Mouse (Mus musculus): ENCODE results near the gene Smad3. TPM values are rescaled to one million over a fixed set of nuclear protein-coding genes. Genes with fewer than 3 reads are reported as not detected.

Smad3 gene
- polyA plus RNA-seq, 1 experiment from 2014 or later = 24.5 TPM

- WGBS = 73% methylated on average over 6 of the region's 6 CpGs
- ATAC-seq (ENCODE audit: low FRiP score, low read depth) = no peak
- Histone ChIP-seq H3K9ac (no peak overlapping the region), H3K27ac (no peak overlapping the region), H3K4me3 (no peak overlapping the region), H3K36me3 (0 out of 2 replicates have a peak, but pooled peaks cover 3% of the 10 kb centered on the region), H3K27me3 (replicated peaks) (no peaks in the 10 kb centered on the region), H3K4me1 (peaks cover 58% of the 10 kb centered on the region), H3K9me3 (no peaks in the 10 kb centered on the region), H3K4me2 (replicated peaks) (no peak overlapping the region)
These were observed 16.0 kb downstream of the Smad3 start for GRCm38 (mm10) chr9:63741792-63742191.

GRCm38 (mm10) chr9:63740320-63740841, 17.4 kb downstream of the Smad3 start:
- Histone ChIP-seq H3K27me3 (replicated peaks) (no peaks in the 10 kb centered on the region), H3K9me3 (no peaks in the 10 kb centered on the region), H3K4me2 (replicated peaks) (no peak overlapping the region), H3K9ac (no peak overlapping the region), H3K4me3 (no peak overlapping the region), H3K4me1 (peaks cover 46% of the 10 kb centered on the region), H3K27ac (no peak overlapping the region), H3K36me3 (0 out of 2 replicates have a peak, but pooled peaks cover 3% of the 10 kb centered on the region)
- WGBS = 84% methylated on average over 10 of the region's 10 CpGs
- ATAC-seq (ENCODE audit: low FRiP score, low read depth) = no peak

GRCm38 (mm10) chr9:63738830-63739229, 19.0 kb downstream of the Smad3 start:
- Histone ChIP-seq H3K27me3 (replicated peaks) (no peaks in the 10 kb centered on the region), H3K4me2 (replicated peaks) (no peak overlapping the region), H3K9ac (no peak overlapping the region), H3K4me1 (peaks cover 36% of the 10 kb centered on the region), H3K36me3 (0 out of 2 replicates have a peak, but pooled peaks cover 3% of the 10 kb centered on the region), H3K9me3 (no peaks in the 10 kb centered on the region), H3K4me3 (no peak overlapping the region), H3K27ac (no peak overlapping the region)
- WGBS = 79% methylated on average over 11 of the region's 11 CpGs
- no peak for ATAC-seq (ENCODE audit: low FRiP score, low read depth)

- H3K27me3 ChIP-seq (replicated peaks) = no peaks in the 10 kb centered on the region
- H3K36me3 ChIP-seq = 0 out of 2 replicates have a peak, but pooled peaks cover 3% of the 10 kb centered on the region
- WGBS = 83% methylated on average over 12 of the region's 12 CpGs
- no peak overlapping the region for H3K27ac ChIP-seq
- no peak overlapping the region for H3K4me2 ChIP-seq (replicated peaks)
- no peak overlapping the region for H3K4me3 ChIP-seq
- H3K4me1 ChIP-seq = peaks cover 29% of the 10 kb centered on the region
- ATAC-seq (ENCODE audit: low FRiP score, low read depth) = no peak
- no peak overlapping the region for H3K9ac ChIP-seq
- no peaks in the 10 kb centered on the region for H3K9me3 ChIP-seq
These were observed 19.6 kb downstream of the Smad3 start for GRCm38 (mm10) chr9:63738086-63738701.

GRCm38 (mm10) chr9:63737426-63737931, 20.3 kb downstream of the Smad3 start:
- H3K36me3 ChIP-seq = 0 out of 2 replicates have a peak, but pooled peaks cover 3% of the 10 kb centered on the region
- no peak overlapping the region for H3K4me3 ChIP-seq
- peaks cover 22% of the 10 kb centered on the region for H3K4me1 ChIP-seq
- no peak for ATAC-seq (ENCODE audit: low FRiP score, low read depth)
- no peaks in the 10 kb centered on the region for H3K9me3 ChIP-seq
- H3K4me2 ChIP-seq (replicated peaks) = no peak overlapping the region
- no peak overlapping the region for H3K27ac ChIP-seq
- 80% methylated on average over 9 of the region's 9 CpGs for WGBS
- H3K27me3 ChIP-seq (replicated peaks) = no peaks in the 10 kb centered on the region
- H3K9ac ChIP-seq = no peak overlapping the region

- Histone ChIP-seq H3K9ac (no peak overlapping the region), H3K4me2 (replicated peaks) (no peak overlapping the region), H3K36me3 (no peaks in the 10 kb centered on the region), H3K4me3 (no peak overlapping the region), H3K27ac (no peak overlapping the region), H3K27me3 (replicated peaks) (no peaks in the 10 kb centered on the region), H3K4me1 (peaks cover 15% of the 10 kb centered on the region), H3K9me3 (no peaks in the 10 kb centered on the region)
- no peak for ATAC-seq (ENCODE audit: low FRiP score, low read depth)
- 89% methylated on average over 8 of the region's 8 CpGs for WGBS
These were observed 23.5 kb downstream of the Smad3 start for GRCm38 (mm10) chr9:63734261-63734660.

- H3K9ac ChIP-seq = no peak overlapping the region
- H3K4me2 ChIP-seq (replicated peaks) = no peak overlapping the region
- 90% methylated on average over 7 of the region's 7 CpGs for WGBS
- no peaks in the 10 kb centered on the region for H3K27me3 ChIP-seq (replicated peaks)
- no peaks in the 10 kb centered on the region for H3K36me3 ChIP-seq
- no peaks in the 10 kb centered on the region for H3K9me3 ChIP-seq
- H3K4me1 ChIP-seq = peaks cover 3% of the 10 kb centered on the region; the same call in 1 of the 2 replicates
- H3K27ac ChIP-seq = no peak overlapping the region
- no peak overlapping the region for H3K4me3 ChIP-seq
- ATAC-seq (ENCODE audit: low FRiP score, low read depth) = no peak
These were observed 25.1 kb downstream of the Smad3 start for GRCm38 (mm10) chr9:63732700-63733099.

GRCm38 (mm10) chr9:63731114-63731828, 26.5 kb downstream of the Smad3 start:
- WGBS = 91% methylated on average over 9 of the region's 9 CpGs
- no peaks in the 10 kb centered on the region for H3K27me3 ChIP-seq (replicated peaks)
- H3K4me2 ChIP-seq (replicated peaks) = no peak overlapping the region
- no peak overlapping the region for H3K4me3 ChIP-seq
- H3K4me1 ChIP-seq = peaks cover 5% of the 10 kb centered on the region; the same call in 1 of the 2 replicates
- H3K27ac ChIP-seq = no peak overlapping the region
- no peaks in the 10 kb centered on the region for H3K9me3 ChIP-seq
- no peaks in the 10 kb centered on the region for H3K36me3 ChIP-seq
- no peak overlapping the region for H3K9ac ChIP-seq
- no peak for ATAC-seq (ENCODE audit: low FRiP score, low read depth)

- WGBS = 83% methylated on average over 10 of the region's 10 CpGs
- H3K36me3 ChIP-seq = no peaks in the 10 kb centered on the region
- H3K4me1 ChIP-seq = peaks cover 6% of the 10 kb centered on the region; the same call in 1 of the 2 replicates
These were observed 28.8 kb downstream of the Smad3 start for GRCm38 (mm10) chr9:63728969-63729368.

GRCm38 (mm10) chr9:63727070-63727469, 30.7 kb downstream of the Smad3 start:
- WGBS = 95% methylated on average over 6 of the region's 6 CpGs
- ATAC-seq (ENCODE audit: low FRiP score, low read depth) = no peak
- no peaks in the 10 kb centered on the region for H3K27me3 ChIP-seq (replicated peaks)
- H3K4me3 ChIP-seq = no peak overlapping the region
- H3K9me3 ChIP-seq = no peaks in the 10 kb centered on the region
- no peak overlapping the region for H3K27ac ChIP-seq
- H3K4me1 ChIP-seq = peaks cover 6% of the 10 kb centered on the region; the same call in 1 of the 2 replicates
- no peak overlapping the region for H3K4me2 ChIP-seq (replicated peaks)
- H3K9ac ChIP-seq = no peak overlapping the region
- H3K36me3 ChIP-seq = no peaks in the 10 kb centered on the region

More at GRCm38 (mm10) chr9:63728969-63729368, 28.8 kb downstream of the Smad3 start:
- no peak for ATAC-seq (ENCODE audit: low FRiP score, low read depth)
- Histone ChIP-seq H3K27me3 (replicated peaks) (no peaks in the 10 kb centered on the region), H3K4me2 (replicated peaks) (no peak overlapping the region), H3K9ac (no peak overlapping the region), H3K27ac (no peak overlapping the region), H3K4me3 (no peak overlapping the region), H3K9me3 (no peaks in the 10 kb centered on the region)

- Histone ChIP-seq H3K9ac (no peak overlapping the region), H3K4me1 (peaks cover 6% of the 10 kb centered on the region; the same call in 1 of the 2 replicates), H3K9me3 (no peaks in the 10 kb centered on the region), H3K4me3 (no peak overlapping the region), H3K27me3 (replicated peaks) (no peaks in the 10 kb centered on the region), H3K27ac (no peak overlapping the region), H3K36me3 (no peaks in the 10 kb centered on the region), H3K4me2 (replicated peaks) (no peak overlapping the region)
- ATAC-seq (ENCODE audit: low FRiP score, low read depth) = no peak
- WGBS = 75% methylated on average over 13 of the region's 13 CpGs
These were observed 31.4 kb downstream of the Smad3 start for GRCm38 (mm10) chr9:63726088-63727010.
